ENCODE assay signal across 8 mouse cellular contexts in the genomic region with DNA sequence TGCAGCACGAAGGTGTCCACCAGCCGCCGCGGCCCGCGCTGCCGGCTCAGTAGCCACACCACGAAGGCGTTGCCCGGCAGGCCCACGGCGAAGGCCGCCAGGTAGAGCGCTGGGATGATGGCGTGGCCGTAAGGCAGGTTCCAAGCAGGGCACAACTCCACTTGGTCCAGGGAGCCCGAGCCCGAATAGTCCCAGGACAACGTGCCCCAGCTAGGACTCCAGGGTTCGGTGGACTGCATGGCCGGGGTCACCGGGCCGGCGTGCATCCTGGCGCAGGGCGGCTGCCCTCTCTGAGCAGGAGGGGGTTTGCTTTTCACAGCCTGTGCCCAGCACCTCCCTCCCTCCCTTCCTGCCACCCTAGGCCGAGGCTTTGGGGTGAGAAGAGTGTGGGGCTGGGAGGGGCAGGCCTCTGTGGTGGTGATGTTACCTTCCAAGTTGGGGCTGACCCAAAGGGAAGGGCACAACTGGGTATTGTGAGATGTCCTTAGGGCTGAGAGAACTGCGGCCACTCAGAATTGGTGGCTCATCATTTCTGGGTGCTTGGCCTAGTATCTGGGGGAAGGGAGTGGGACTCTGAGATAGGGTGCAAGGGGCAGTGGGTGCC. TPM values are rescaled to one million over a fixed set of nuclear protein-coding genes. Genes with fewer than 3 reads are reported as not detected.
DNase-seq lines count a peak whose midpoint lies in the region; ATAC-seq and TF ChIP-seq lines count a peak whose summit lies in the region.

A gene (minus strand): TSS at position 239 of the 604 bp plus-strand sequence.

- peak within 1 kb of the TSS; percentile 43 for H3K9ac ChIP-seq in lung, embryonic 16.5 days (ENCODE audit: low read length)
- H3K9ac ChIP-seq in intestine, postnatal 0 days (ENCODE audit: low read depth, low read length): 0 out of 2 replicates have a peak within 1 kb of the TSS, but pooled peaks have one; percentile 17
- H3K9ac ChIP-seq in neural tube, embryonic 15.5 days (replicated peaks): peak within 1 kb of the TSS; percentile 71

- intact Hi-C loops in left cerebral cortex, postnatal 10 days (cut with DNase I): no loop called here

- peak within 1 kb of the TSS; percentile 74 for H3K4me3 ChIP-seq in cerebellum, adult 2 months (replicated peaks; ENCODE audit: insufficient read depth, low read depth, low read length)
- peak within 1 kb of the TSS; percentile 57 for H3K4me3 ChIP-seq in lung, embryonic 16.5 days (ENCODE audit: low read length)
- H3K4me3 ChIP-seq in intestine, postnatal 0 days (ENCODE audit: low read depth, low read length): peak within 1 kb of the TSS; percentile 47
- peak within 1 kb of the TSS; percentile 59 for H3K4me3 ChIP-seq in neural tube, embryonic 15.5 days (replicated peaks)

- H3K4me2 ChIP-seq in lung, embryonic 16.5 days (ENCODE audit: low read depth, low read length): peak within 1 kb of the TSS; percentile 94
- peak within 1 kb of the TSS; percentile 94 for H3K4me2 ChIP-seq in intestine, postnatal 0 days (replicated peaks; ENCODE audit: low read depth)
- peak within 1 kb of the TSS; percentile 90 for H3K4me2 ChIP-seq in neural tube, embryonic 15.5 days

- no peak for TF ChIP-seq POLR2A in cerebellum, adult 2 months (IDR thresholded peaks at IDR 0.05; ENCODE audit: borderline replicate concordance, insufficient read depth, low read length)

- no peak for DNase-seq in cerebellum, adult 2 months
- DNase-seq in cerebellum, postnatal 36 days: no peak
- no peak for DNase-seq in lung, postnatal 25 days (ENCODE audit: low spot score)
- DNase-seq in right cerebral cortex, postnatal 36 days (ENCODE audit: low spot score in 2 of 2): no peak
- no peak for DNase-seq in left cerebral cortex, postnatal 10 days (ENCODE audit: extremely low spot score in 1 of 2, low spot score in 2 of 2)

- no peaks in the 10 kb centered on the region for H3K27me3 ChIP-seq in cerebellum, adult 2 months (ENCODE audit: control insufficient read depth, insufficient read depth, low read length)
- peaks cover 48% of the 10 kb centered on the region for H3K27me3 ChIP-seq in lung, embryonic 16.5 days (ENCODE audit: control insufficient read depth, insufficient read depth, low read depth, low read length)
- peaks cover 50% of the 10 kb centered on the region for H3K27me3 ChIP-seq in intestine, postnatal 0 days (replicated peaks; ENCODE audit: control insufficient read depth, insufficient read depth, low read length)
- H3K27me3 ChIP-seq in neural tube, embryonic 15.5 days (replicated peaks): peaks cover 45% of the 10 kb centered on the region

- WGBS in cerebellum, adult 2 months: 5% methylated on average over 27 of the region's 28 CpGs
- 8% methylated on average over 27 of the region's 28 CpGs for whole genome bisulfite sequencing in lung, embryonic 16.5 days
- 13% methylated on average over 28 of the region's 28 CpGs for WGBS in intestine, postnatal 0 days
- 10% methylated on average over 28 of the region's 28 CpGs for WGBS in neural tube, embryonic 15.5 days

- no peaks in the 10 kb centered on the region for H3K9me3 ChIP-seq in lung, embryonic 16.5 days (ENCODE audit: control insufficient read depth, low read length)
- H3K9me3 ChIP-seq in intestine, postnatal 0 days (ENCODE audit: control insufficient read depth): no peaks in the 10 kb centered on the region
- no peaks in the 10 kb centered on the region for H3K9me3 ChIP-seq in neural tube, embryonic 15.5 days (replicated peaks)

- peak; percentile 11; the same call in 1 of the 2 replicates for ATAC-seq in lung, embryonic 16.5 days (ENCODE audit: low read depth)
- peak; percentile 17; the same call in 1 of the 2 replicates for ATAC-seq in intestine, postnatal 0 days
- ATAC-seq in neural tube, embryonic 15.5 days (ENCODE audit: low FRiP score): peak; percentile 33

- H3K27ac ChIP-seq in cerebellum, adult 2 months (ENCODE audit: insufficient read depth, low read length): peak within 1 kb of the TSS; percentile 87
- no peak within 1 kb of the TSS for H3K27ac ChIP-seq in lung, embryonic 16.5 days (ENCODE audit: low read length)
- H3K27ac ChIP-seq in intestine, postnatal 0 days (ENCODE audit: low read depth, low read length): no peak within 1 kb of the TSS; the same call in 1 of the 2 replicates
- peak within 1 kb of the TSS; percentile 74 for H3K27ac ChIP-seq in neural tube, embryonic 15.5 days (replicated peaks)

- no peaks in the 10 kb centered on the region; the same call in 1 of the 2 replicates for H3K4me1 ChIP-seq in cerebellum, adult 2 months (ENCODE audit: control insufficient read depth, insufficient read depth, low read length)
- peaks cover 11% of the 10 kb centered on the region for H3K4me1 ChIP-seq in lung, embryonic 16.5 days (replicated peaks; ENCODE audit: control insufficient read depth, insufficient read depth, low read length)
- peaks cover 5% of the 10 kb centered on the region; the same call in 1 of the 2 replicates for H3K4me1 ChIP-seq in intestine, postnatal 0 days (replicated peaks; ENCODE audit: control insufficient read depth, insufficient read depth, low read length)
- peaks cover 26% of the 10 kb centered on the region for H3K4me1 ChIP-seq in neural tube, embryonic 15.5 days

- no peak for TF ChIP-seq CTCF in cerebellum, adult 2 months (IDR thresholded peaks at IDR 0.05; ENCODE audit: borderline replicate concordance, insufficient read depth, low read depth, low read length)
- no peak for TF ChIP-seq CTCF in intestine, postnatal 0 days (IDR thresholded peaks at IDR 0.05; ENCODE audit: low read depth)

- H3K36me3 ChIP-seq in lung, embryonic 16.5 days (ENCODE audit: control insufficient read depth, insufficient read depth, low read length): no peaks in the 10 kb centered on the region
- H3K36me3 ChIP-seq in intestine, postnatal 0 days (ENCODE audit: control insufficient read depth, insufficient read depth): no peaks in the 10 kb centered on the region
- H3K36me3 ChIP-seq in neural tube, embryonic 15.5 days: no peaks in the 10 kb centered on the region

RNA-seq across cellular contexts. Expression of the gene that starts here (rescaled TPM):
- polyA plus RNA-seq in cerebellum, adult 2 months (2012; rRNA removed): 7.0 and 7.7 TPM in 2 replicates
- not detected in 2 replicates for polyA plus RNA-seq in lung, embryonic 16.5 days (2015; fragmentation: Nextera tagmentation; extraction: Ambion mirVana)
- not detected in 2 replicates for polyA plus RNA-seq in intestine, postnatal 0 days (2015; fragmentation: Nextera tagmentation; extraction: Ambion mirVana)
- polyA plus RNA-seq in neural tube, embryonic 15.5 days (2015; fragmentation: Nextera tagmentation; extraction: Ambion mirVana): 1.3 and 1.8 TPM in 2 replicates
- total RNA-seq in left cerebral cortex, postnatal 10 days (2021): 1 to 10 TPM; 7.4 to 9.0 TPM

Comparison
In these comparisons a context has a peak if more than half of its experiments do, and no peak if none do; other contexts are left out.
1. Peak in ATAC-seq, H3K4me3 ChIP-seq, H3K9ac ChIP-seq and H3K4me2 ChIP-seq in lung, embryonic 16.5 days; RNA of the gene not detected or under 1 TPM.
2. Peak in ATAC-seq, H3K4me3 ChIP-seq, H3K9ac ChIP-seq and H3K4me2 ChIP-seq in intestine, postnatal 0 days; RNA of the gene not detected or under 1 TPM.
3. H3K27ac ChIP-seq: peak in cerebellum, adult 2 months (single experiment) and neural tube, embryonic 15.5 days (single experiment); none in lung, embryonic 16.5 days (single experiment) and intestine, postnatal 0 days (single experiment).
4. H3K9ac ChIP-seq: peak in every context shown above with its lines; median percentile 71 in neural tube, embryonic 15.5 days; 43 in lung, embryonic 16.5 days; 17 in intestine, postnatal 0 days.
5. Peak in every context shown above with its lines, with median percentiles within 50 percentile points of each other: H3K4me3 ChIP-seq, ATAC-seq and H3K4me2 ChIP-seq.